Mouse (Mus musculus) cerebellum, adult 9-10 months (tissue): ENCODE data around the gene Ppp1r12c.

Source experiments
- DNase-seq: peaks from one replicate; pipeline ENCODE4 v3.0.0; 2022

Gene Ppp1r12c

DNA sequence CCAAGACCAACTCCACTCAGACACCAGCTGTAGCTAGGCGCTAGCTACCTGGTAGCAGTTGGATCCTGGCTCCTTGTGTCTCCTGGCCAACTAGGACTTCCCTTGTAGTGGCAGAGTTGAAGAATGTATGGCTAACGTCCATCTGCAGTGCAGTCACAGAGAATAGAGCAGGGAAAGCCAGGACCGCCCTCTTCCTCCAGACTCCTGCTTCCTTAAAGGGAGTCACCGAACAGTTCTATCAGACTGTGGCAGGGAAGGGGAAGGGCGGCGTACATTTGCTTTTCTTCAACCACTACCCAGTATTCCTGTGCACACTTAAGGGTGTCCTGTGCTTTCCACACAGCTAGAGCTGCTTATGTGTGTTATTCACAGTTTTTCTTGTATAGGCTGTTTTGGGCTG lies 10.2 kb downstream of the Ppp1r12c start:
- no peak for DNase-seq

DNA sequence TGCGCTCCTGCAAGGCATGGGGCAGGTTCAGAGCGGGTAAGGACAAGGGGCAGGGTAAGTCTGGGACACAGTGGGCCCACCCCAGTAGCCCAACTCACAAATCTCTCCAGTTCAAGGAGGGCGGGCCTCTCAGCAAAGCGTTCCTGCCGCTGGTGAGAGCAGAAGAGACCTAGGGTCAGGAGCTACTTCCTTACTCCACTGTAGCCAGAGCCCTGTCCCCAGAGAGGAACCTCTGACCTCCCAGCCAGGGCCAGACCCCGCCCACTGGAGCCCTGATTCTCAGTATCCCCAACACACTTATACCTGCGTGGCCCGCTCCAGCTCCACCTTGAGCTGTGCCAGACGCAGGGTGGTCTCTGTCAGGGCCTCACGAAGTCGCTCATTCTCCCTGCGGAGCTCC lies 19.2 kb downstream of the Ppp1r12c start:
- no peak for DNase-seq

DNA sequence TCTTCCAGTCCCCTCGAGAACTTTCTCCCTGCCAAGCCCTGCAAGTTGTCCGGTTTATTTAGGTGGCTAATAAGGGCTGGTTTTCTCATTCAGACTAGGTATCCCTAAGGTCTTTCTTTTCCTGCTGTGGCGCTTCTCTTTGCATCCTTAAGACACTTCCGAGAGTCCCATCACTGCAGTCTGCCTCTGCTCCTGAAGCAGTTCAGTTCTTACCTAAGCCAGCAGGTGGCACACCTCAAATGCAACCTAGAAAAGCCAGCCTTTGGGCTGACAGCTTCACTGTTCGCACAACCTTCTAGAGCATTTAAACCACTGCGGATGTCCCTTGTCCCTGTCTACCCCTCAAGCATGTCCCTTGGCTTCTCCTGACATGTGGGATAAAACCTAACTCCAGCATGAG lies 21.8 kb downstream of the Ppp1r12c start:
- DNase-seq, result peak; percentile 49

DNA sequence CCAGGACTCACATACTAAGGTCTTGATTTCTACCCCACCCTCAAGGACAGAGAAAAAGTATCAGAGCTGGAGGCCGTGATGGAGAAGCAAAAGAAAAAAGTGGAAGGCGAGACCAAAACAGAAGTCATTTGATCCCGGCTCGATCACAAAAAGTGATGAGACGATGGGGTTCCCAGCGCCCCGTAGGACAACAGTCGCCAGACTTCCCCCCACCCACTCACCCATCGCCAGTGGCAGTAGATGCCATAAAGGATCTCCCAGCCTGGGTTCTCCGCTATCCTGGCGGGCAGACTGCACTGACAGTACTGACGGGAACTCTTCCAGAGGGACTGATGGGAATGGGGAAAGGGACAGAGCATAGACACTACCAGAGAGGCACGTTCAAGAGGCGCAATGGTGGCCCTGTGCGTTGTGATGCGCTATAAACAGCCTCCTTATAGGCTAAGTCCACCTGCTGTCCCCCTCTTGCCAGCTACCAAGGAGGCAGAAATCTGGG lies 22.6 kb downstream of the Ppp1r12c start:
- no peak for DNase-seq

DNA sequence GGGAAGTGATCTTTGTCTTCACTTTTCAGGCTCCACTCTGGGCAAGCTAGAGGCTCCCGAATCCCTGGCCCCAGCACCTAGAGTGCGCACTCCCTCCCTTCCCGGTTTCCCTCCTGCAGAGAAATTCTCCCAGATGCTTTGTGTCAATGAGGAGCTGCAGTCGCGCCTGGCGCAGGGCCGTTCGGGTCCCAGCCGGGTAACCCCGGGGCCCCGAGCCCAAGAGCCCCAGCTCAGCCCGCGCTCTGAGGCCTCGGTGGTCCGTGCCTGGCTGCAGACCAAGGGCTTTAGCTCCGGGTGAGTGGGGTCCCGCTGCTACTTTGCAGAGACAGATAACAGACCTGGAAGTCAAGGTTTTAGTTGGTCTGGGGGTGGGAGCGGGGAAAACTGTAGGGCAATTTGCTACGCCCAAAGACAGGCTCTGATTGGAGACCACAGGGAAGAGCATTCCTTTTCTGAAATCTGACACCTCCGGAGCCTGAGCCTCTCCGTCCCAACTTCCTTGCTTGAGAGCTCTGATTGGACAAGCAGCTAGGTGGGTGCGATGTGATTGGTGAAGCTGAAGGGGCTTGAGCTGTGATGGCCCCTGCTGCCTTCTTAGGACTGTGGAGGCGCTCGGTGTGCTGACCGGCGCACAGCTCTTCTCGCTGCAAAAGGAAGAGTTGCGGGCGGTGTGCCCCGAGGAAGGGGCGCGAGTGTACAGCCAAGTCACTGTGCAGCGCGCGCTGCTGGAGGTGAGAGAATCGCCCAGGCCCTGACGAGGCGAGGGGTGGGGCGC lies 23.3 kb downstream of the Ppp1r12c start:
- peak; percentile 79 for DNase-seq

DNA sequence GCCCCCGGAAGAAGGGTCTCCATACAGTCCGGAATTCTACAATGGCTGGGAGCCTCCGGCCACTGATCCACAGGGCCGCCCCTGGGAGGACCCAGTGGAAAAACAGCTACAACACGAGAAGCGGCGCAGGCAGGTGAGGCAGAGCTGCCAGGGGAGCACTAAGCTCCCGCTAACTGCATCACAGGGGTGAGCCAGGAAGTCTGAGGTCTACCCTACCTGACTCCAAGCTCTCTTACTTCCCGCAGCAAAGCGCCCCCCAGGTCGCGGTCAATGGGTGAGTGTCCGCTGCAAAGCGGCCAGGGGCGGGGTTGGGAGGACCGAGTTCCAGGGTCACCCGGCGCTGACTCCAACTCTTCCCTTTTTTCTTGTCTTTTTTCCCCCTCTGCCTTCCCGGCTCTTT lies 27.5 kb downstream of the Ppp1r12c start:
- DNase-seq, result no peak

DNA sequence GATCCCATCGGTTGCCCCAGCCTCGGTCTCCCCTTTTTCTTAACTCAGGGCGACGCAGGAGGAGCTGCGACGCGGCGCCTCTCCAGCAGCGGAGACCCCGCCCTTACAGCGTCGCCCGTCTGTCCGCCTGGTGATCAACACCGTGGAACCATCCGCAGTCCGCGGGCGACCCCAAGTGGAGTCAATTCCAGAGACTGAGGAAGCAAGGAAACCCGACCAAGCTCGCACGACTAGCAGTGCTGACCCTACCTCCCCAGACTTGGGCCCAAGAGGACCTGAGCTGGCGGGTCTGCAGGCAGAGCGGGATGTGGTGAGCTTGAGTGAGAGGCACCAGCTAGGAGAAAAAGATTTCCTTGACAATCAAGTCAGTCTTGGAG lies 30.3 kb downstream of the Ppp1r12c start:
- DNase-seq, result peak; percentile 68

DNA sequence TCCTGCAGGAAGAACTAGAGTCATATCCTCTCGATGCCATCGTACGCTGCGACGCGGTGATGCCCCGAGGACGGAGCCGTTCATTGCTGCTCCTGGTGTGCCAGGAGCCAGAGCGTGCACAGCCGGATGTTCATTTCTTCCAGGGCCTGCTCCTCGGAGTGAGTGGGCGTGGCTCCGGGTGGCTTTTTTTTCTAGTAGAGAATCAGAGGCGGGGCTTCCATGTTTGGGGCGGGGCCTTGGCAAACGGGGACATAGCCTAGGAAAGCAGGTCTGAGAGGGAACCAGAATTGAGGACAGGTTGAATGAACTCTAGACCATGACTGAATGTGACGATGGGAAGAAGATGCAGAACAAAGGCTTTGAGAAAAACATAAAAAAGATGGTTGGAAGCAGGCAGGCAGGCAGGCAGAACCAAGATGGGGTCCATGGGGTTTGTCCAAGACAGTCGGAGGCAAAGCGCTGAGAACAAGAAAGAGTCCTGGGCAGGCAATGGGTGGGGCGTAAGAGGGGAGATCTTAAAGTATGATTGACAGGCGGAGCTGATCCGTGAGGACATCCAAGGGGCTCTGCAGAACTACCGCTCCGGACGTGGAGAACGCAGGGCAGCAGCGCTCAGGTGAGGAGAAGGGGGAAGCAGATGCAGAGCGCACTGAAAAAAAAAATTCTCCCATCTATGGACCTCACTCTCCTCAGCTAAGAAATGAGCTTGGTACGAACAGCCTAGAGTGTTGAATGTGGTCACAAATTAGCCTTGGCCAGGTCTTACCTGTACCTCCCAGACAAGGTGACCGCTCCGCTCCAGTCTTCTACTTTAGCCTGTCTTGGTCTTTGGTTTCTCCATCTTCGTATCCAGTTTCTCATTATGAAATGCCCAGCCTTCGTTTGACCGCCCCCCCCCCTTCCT lies 31.0 kb downstream of the Ppp1r12c start:
- peak; percentile 66 for DNase-seq

DNA sequence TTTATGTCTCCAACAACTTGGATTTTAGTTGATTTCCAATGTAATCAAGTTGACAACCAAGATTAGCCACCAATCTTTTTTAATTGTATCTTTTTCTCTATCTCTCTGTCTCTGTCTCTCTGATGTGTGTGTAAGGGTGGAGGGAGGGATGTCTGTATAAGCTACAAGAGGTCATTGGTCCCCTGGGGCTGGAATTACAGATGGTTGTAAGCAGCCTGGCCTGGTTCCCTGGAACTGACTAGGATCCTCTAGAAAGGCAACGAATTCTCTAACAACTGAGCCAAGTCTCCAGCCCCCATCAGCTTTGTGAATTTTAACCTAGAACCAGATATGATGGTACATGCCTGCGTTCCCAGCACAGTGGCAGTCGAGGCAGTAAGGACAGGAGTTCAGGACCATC lies 33.7 kb downstream of the Ppp1r12c start:
- no peak for DNase-seq

DNA sequence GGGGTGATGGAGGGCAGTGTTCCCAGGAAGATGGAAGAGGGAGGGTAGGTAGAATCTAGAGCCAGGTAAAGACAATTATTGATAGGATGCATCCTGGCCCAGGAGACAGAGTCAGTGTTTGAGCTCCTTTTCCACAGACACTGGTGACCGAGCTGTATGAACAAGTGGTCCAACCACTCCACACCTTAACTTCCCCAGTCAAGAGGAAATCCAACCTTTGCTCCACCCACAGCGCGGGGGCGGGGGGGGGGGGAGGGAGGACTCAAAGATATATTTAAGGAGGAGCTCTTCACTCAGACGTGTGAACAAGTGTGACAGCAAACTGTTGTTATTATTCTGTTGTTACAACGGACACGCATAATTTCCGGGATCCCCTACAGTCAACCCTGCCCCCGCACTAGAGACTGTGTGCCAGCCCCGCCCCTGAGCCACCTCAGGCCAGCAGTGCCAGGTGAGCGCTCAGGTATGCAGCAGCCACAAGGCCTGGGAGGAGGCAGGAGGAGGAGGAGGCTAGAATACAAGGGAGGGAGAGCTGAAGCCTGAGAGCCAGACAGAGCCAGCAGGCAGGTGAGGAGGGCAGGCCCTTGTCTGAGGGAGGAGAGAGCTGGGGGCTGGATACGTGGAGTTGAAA lies 37.2 kb downstream of the Ppp1r12c start:
- no peak for DNase-seq

DNA sequence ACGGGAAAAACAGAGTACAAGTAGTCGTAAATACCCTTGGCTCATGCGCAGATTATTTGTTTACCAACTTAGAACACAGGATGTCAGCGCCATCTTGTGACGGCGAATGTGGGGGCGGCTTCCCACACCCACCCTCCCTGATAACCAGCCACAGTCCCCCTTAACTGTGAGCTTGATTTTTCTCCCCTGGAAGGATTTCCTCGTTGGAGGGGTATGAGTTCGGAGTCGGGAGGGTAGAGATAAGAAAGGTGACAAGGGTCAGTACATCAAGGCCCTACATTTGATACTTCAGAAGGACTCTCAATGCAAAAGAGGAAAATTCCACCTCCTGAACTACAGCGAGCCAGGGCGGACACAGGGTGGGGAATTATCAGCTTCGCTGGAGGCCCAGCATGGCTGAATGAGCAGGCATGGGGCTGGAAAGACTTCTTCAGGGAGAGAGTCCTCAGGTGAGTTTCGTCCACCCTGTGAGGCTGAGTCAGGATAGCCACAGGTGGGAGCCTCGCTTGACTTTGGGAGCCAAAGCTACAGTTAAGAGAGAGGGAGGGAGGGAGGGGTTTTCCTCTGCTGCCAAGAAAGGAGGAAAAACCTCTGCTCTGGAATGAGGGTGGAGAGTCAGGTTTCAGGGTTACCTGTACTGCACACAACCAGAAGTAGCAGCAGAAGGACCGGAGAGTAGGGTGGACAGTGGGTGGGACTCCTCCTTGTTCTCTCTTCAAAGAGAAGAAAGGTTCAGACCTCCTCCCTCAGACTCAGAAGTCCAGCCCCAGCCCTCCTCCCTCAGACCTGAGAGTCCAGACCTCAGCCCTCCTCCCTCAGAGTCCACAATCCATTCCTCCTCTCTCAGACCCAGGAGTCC lies 40.7 kb downstream of the Ppp1r12c start, which contains the start of gene Eps8l1:
TSS of gene Eps8l1 (plus strand) at position 99 of the 859 bp plus-strand sequence.
- no peak for DNase-seq

DNA sequence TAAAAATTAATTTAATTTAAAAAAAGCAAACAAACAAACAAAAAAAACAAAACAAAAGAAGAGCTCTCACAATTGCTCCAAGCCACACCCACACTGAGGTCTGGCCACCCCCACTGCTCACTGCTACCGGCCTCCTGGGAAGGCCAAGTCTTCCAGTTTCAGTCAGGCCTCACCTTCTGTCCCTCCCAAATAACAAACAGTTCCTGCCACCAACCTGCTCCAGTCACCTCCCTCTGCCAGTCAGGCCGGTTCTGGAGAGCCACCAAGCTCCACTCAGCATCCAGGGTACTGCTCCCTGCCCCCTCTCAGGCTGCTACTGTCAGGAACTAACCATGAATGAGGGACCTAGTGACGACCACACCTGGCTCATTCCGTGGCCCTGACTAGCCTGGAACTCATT lies 48.8 kb downstream of the Ppp1r12c start:
- no peak for DNase-seq

DNA sequence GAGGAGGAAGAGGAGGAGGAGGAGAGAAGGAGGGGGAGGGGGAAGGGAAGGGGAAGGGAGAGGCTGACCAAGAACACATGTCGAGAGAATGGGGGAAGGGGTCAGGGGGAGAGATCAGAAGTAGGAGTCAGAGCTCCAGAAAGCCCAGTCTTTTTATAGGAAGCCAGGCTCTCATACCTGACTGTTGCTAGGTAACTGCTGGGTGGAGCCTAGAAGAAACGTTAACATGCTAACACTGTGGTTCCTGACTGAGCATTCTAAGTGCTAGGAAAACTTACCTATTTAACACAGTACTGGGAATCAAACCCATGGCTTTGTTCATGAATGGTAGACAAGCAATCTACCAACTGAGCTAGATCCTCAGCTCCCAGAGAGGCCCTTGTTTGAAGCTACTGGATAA lies 52.3 kb downstream of the Ppp1r12c start:
- DNase-seq, result no peak

DNA sequence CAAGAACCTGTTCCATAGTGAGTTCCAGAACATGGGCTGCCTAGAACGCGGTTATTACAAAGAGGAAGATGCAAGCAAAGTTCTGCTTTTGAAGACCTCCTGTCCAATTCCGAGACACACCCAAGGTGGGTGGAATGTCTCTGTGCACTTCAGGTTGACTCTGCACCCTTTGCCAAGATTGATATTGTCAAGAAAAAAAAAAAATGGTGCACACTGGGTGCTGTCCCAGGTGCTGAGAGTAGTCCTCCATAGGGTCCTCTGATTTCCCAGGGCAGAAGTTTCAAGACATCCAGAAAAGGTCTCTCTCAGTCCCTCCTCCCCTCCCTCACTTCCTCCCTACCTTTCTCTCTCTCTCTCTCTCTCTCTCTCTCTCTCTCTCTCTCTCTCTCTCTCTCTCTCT lies 53.0 kb downstream of the Ppp1r12c start:
- no peak for DNase-seq

DNA sequence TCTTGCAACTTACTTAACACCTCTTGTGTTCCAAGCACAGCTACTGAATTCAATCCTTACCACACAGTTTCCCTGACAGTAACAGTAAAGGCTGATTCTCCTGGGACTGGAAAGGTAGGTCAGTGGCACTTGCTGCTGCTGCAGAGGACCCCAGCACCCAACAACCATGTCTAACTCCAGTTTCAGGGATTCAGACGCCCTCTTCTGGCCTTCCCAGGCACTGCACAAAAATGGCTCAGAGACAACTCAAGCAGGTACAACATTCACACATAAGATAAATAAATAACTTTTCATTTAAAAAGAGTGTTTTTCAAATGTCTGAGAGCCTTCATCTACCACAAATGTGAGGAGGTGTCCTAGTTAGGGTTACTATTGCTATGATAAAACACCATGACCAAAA lies 54.3 kb downstream of the Ppp1r12c start:
- peak; percentile 52 for DNase-seq

DNA sequence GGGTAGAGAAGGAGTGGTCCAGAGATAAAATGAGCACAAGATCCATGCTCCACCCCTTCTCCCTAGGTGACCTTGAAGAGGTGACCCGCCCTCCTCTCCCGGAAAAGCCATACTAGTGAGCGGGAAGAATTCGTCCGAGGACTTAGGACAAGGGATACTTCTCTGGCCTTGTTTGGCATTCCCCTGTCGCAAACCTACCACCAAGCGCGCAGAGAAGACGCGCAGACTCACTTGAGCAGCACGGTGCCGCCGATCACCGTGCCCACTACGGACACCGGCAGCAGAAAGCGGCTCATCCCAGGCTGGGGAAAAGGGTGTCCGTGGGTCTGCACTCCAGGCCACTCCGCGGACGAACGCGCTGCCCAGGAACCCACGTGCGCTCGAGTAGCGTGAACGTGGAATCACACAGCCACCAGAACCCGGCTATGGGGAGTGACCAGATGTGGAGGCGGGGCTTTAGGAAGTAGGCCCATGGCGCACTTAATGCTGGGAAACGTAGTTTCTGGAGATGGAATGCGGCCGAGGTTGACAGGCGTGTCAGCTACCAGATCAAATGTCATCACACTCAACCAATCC lies 56.2 kb downstream of the Ppp1r12c start, which contains the start of gene Rdh13:
TSS of gene Rdh13 (minus strand) at position 434 of the 576 bp plus-strand sequence.
- peak; percentile 94 for DNase-seq

DNA sequence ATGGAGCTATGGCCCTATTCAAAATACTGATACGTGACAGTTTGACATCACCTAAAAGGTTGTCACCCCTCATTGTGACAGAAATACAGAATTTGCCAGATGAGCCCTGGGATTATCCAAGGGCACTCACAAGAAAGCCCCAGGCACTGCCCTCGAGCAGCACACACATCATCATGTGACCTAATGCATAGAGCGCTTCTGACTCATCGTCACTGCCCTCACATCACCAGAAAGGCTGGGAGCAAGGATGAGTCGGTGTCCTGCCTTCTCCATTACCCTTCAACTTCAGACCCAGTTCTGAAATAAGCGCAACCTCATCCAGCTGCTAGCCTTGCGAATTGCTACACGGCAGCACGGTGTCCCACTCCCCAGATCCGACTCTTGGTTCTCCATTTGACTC lies 60.9 kb downstream of the Ppp1r12c start:
- no peak for DNase-seq

DNA sequence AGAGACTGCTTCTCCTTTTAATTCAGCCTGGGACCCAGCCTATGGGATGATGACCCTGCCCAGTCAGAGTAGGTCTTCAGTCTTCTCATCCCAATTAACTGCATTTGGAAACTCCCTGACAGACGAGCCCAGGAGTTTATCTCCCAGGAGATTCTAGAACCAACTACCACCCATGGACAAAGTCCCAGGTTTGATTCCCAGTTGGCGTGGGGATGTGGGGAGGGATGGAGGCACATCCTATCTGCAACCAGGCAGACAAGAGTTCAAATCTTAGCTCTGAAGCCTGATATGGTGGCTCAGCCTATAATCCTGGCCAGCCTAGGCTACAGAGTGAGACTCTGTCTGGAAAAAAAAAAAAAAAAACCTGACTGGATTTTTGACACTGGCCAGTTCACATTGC lies 63.8 kb downstream of the Ppp1r12c start:
- DNase-seq, result no peak

DNA sequence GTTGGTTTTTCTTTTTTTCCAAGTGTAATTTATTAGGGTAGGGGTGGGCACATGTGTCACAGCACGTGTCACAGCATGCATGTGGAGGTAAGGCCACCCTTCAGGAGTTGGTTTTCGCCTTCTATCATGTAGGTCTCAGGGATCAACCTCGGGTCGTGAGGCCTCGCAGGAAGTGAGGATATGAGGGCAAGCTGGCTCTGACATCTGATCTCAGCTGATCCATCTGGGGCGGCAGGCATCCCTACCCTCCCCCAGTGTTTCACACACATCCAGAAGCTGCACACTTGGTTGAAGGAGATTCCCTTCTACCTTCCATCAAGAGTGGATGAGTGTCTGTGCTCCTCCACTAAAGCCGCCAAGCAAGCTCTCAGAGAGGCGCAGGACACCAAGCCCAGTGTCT lies 69.5 kb downstream of the Ppp1r12c start:
- DNase-seq, result no peak

DNA sequence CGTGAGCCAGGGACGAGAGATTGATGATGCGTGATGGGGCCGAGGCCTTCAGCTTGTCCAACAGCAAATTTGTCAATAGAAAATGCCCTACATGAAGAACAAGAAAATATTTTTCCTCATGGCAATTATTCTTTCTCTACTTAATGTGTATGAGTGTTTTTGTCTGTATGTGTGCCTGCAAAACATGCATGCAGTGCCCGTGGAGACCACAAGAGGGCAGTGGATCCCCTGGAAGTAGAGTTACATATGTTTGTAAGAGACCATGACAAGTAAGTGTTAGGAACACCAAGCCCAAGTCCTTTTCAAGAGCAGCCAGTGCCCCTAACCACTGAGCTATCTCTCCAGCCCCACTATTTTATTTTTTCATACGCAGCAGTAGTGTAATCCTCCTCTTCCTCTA lies 69.9 kb downstream of the Ppp1r12c start:
- peak; percentile 50 for DNase-seq
